Mouse (Mus musculus) heart, embryonic 10.5 days (tissue): ENCODE measurements around the gene Sp2. TPM values are rescaled to one million over a fixed set of nuclear protein-coding genes. Genes with fewer than 3 reads are reported as not detected.

Source experiments
- DNase-seq: peaks from one replicate; pipeline ENCODE4 v3.0.0-alpha.2; 2017; ENCODE audit warnings: low spot score
- H3K27ac ChIP-seq: fragments of 300-500 bp; sonication (generic); 2 replicates; pipeline ENCODE4 v1.5.1; 2016; ENCODE audit warnings: mild to moderate bottlenecking
- H3K27me3 ChIP-seq: fragments of 300-500 bp; sonication (generic); 2 replicates; pipeline ENCODE4 v1.6.1; 2016; ENCODE audit warnings: mild to moderate bottlenecking; ENCODE audit not compliant: poor library complexity, insufficient read depth, severe bottlenecking
- H3K36me3 ChIP-seq: fragments of 300-500 bp; sonication (generic); 2 replicates; pipeline ENCODE4 v1.6.1; 2016; ENCODE audit warnings: mild to moderate bottlenecking, moderate library complexity
- H3K4me1 ChIP-seq: fragments of 300-500 bp; sonication (generic); 2 replicates; pipeline ENCODE4 v1.6.1; 2016; ENCODE audit warnings: mild to moderate bottlenecking
- H3K4me3 ChIP-seq: fragments of 300-500 bp; sonication (generic); 2 replicates; pipeline ENCODE4 v1.5.1; 2016; ENCODE audit warnings: mild to moderate bottlenecking, moderate library complexity
- H3K9me3 ChIP-seq: fragments of 300-500 bp; sonication (generic); 2 replicates; pipeline ENCODE4 v1.6.1; 2016; ENCODE audit warnings: mild to moderate bottlenecking, moderate library complexity
- WGBS: fragments of 180-500 bp; shearing (Covaris S2); methylation state at CpG from one replicate; pipeline ENCODE4 v1.1.7; 2016; 5-methylcytosine and 5-hydroxymethylcytosine counted together
- polyA plus RNA-seq: library from polyadenylated mRNA; unstranded; fragments of >200 nt; fragmentation: Nextera tagmentation; extraction: Ambion mirVana; gene quantifications from 2 replicates; pipeline ENCODE4 v1.2.1, GENCODE M21; 2016

Gene Sp2
- polyA plus RNA-seq, 1 experiment from 2014 or later: 20.1 TPM

DNA sequence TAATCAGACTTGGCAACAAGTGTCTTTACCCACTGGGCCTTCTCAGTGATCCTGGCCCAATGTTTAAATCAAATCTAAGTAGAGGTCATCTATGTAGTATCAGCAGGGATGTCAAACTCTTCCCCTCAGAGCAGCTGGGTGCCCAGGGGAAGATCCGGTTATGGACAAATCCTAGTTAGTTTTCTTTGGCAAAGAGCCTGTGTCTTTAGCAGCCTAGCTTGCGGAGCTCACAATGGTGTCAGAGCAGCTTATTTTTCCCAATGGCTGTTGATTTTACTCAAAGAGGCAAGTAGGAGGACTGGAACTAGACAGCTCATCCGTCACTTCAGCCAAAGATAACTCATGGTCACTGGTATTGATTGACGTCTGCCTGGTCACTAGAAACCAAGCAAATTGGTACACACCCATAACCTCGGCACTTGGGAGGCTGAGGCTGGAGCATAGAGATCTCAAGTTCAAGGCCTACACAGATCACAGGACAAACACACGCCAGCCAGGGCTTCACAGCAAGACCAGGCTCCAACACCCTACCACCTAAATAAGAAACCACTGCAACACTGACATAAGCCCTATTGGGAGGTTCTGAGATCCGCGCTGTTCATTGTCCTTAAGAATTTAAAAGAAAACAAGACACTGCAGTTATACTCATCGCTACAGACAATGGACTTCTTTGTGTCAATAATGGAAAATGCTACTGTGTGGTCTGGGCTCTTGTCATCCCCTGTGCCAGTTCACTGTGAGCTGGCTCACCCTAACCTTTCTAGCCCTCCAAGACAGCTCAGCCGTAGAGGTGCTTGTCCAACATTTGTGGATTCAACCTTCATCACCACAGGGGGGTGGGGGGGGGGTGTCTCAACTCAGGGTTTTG lies 7.0 kb downstream of the Sp2 start:
- Histone ChIP-seq H3K4me1 (peaks cover 65% of the 10 kb centered on the region), H3K36me3 (no peaks in the 10 kb centered on the region), H3K9me3 (no peaks in the 10 kb centered on the region), H3K27ac (peak overlapping the region; percentile 99), H3K27me3 (no peaks in the 10 kb centered on the region), H3K4me3 (peak overlapping the region; percentile 96)
- DNase-seq: no peak
- WGBS: 63% methylated on average over 10 of the region's 10 CpGs

GRCm38 (mm10) chr11:96974813-96975212 lies 7.9 kb downstream of the Sp2 start:
- H3K4me1 ChIP-seq: peaks cover 75% of the 10 kb centered on the region
- H3K9me3 ChIP-seq: no peaks in the 10 kb centered on the region
- no peak overlapping the region for H3K27ac ChIP-seq
- no peaks in the 10 kb centered on the region for H3K27me3 ChIP-seq
- no peak for DNase-seq
- WGBS: 71% methylated on average over 5 of the region's 5 CpGs
- no peaks in the 10 kb centered on the region for H3K36me3 ChIP-seq
- H3K4me3 ChIP-seq: no peak overlapping the region

GRCm38 (mm10) chr11:96973426-96973964 lies 9.3 kb downstream of the Sp2 start:
- 85% methylated on average over 5 of the region's 5 CpGs for WGBS
- H3K27ac ChIP-seq: peak overlapping the region; percentile 7; the same call in 1 of the 2 replicates
- H3K4me3 ChIP-seq: no peak overlapping the region
- H3K27me3 ChIP-seq: no peaks in the 10 kb centered on the region
- peaks cover 83% of the 10 kb centered on the region for H3K4me1 ChIP-seq
- DNase-seq: no peak
- H3K9me3 ChIP-seq: no peaks in the 10 kb centered on the region
- H3K36me3 ChIP-seq: no peaks in the 10 kb centered on the region

GRCm38 (mm10) chr11:96972906-96973305 lies 9.9 kb downstream of the Sp2 start:
- Histone ChIP-seq H3K27me3 (no peaks in the 10 kb centered on the region), H3K4me1 (peaks cover 83% of the 10 kb centered on the region), H3K36me3 (no peaks in the 10 kb centered on the region), H3K27ac (peak overlapping the region; percentile 7; the same call in 1 of the 2 replicates), H3K9me3 (no peaks in the 10 kb centered on the region), H3K4me3 (no peak overlapping the region)
- no peak for DNase-seq
- 81% methylated on average over 5 of the region's 5 CpGs for WGBS

- Histone ChIP-seq H3K9me3 (no peaks in the 10 kb centered on the region), H3K4me3 (peak overlapping the region; percentile 46; the same call in 1 of the 2 replicates), H3K27me3 (no peaks in the 10 kb centered on the region), H3K4me1 (peaks cover 81% of the 10 kb centered on the region), H3K36me3 (no peaks in the 10 kb centered on the region), H3K27ac (peak overlapping the region; percentile 91)
- DNase-seq: no peak
- whole genome bisulfite sequencing: 51% methylated on average over 3 of the region's 3 CpGs
Measured at GRCm38 (mm10) chr11:96970341-96970740, 12.4 kb downstream of the Sp2 start.

DNA sequence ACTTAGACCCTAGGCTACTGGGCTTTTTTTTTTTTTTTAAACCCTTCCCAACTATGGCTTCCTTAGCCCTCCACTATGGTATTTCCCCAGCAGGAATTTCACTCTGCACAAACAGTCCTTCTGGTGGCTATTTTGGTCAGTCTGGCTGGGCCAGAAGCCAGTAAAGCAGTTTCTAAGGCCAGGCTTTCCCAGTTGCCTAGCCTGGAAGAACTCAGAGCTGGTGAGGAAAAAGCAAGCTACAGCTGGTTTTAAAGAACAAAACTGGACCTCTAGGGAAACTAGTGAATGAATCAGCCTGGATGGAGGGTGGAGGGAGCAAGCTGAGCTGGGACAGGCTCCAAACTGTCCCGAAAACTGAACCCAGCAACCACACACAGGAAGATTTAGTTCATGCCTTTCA lies 13.0 kb downstream of the Sp2 start:
- H3K27me3 ChIP-seq: no peaks in the 10 kb centered on the region
- no peaks in the 10 kb centered on the region for H3K36me3 ChIP-seq
- H3K4me1 ChIP-seq: peaks cover 80% of the 10 kb centered on the region
- H3K4me3 ChIP-seq: peak overlapping the region; percentile 46
- no peak for DNase-seq
- H3K27ac ChIP-seq: peak overlapping the region; percentile 91
- no peaks in the 10 kb centered on the region for H3K9me3 ChIP-seq
- 60% methylated on average over 1 of the region's 1 CpGs for WGBS

GRCm38 (mm10) chr11:96969280-96969722 lies 13.5 kb downstream of the Sp2 start:
- Histone ChIP-seq H3K4me3 (peak overlapping the region; percentile 46), H3K27ac (peak overlapping the region; percentile 91), H3K27me3 (no peaks in the 10 kb centered on the region), H3K36me3 (no peaks in the 10 kb centered on the region), H3K9me3 (no peaks in the 10 kb centered on the region), H3K4me1 (peaks cover 78% of the 10 kb centered on the region)
- 29% methylated on average over 5 of the region's 5 CpGs for WGBS
- DNase-seq: no peak

- Histone ChIP-seq H3K27me3 (no peaks in the 10 kb centered on the region), H3K4me1 (peaks cover 74% of the 10 kb centered on the region), H3K36me3 (0 out of 2 replicates have a peak, but pooled peaks cover 2% of the 10 kb centered on the region), H3K4me3 (peak overlapping the region; percentile 46), H3K27ac (peak overlapping the region; percentile 91), H3K9me3 (no peaks in the 10 kb centered on the region)
- DNase-seq: no peak
- WGBS: 28% methylated on average over 6 of the region's 6 CpGs
Measured at GRCm38 (mm10) chr11:96968476-96968875, 14.3 kb downstream of the Sp2 start.

DNA sequence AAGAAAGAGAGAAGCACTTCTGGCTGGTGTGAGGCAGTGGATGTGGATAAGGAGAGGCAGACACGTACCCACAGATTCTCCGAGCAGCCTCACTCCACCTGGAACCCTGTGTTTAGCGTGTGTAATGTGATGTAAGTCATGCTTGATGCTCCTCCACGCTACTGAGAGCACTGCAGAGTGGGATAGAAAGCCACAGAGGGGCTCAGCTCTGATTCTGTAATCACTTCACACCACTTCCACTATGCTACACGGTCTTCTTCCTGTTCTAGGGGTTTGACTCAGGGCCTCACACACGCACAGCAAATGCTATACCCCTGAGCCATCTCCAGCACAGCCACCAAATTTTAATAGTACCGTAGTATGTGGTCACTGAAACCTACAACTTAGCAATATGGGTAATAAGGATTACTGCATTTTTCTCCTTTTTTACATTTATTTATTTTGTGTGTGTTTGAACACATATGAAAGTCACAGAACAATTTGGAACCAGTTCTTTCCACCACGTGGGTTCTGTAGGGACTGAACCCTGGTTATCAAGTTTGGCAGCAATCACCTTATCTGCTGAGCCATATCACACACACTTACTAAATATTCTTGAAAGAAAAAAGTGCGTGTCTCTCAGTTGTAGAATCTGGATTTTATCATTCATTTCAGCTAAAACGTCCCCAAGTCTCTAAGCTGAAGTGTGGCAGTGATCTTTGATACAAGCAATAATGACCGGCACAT lies 15.1 kb downstream of the Sp2 start:
- WGBS: 54% methylated on average over 11 of the region's 11 CpGs
- Histone ChIP-seq H3K27ac (peak overlapping the region; percentile 91), H3K36me3 (peaks cover 7% of the 10 kb centered on the region), H3K4me1 (peaks cover 71% of the 10 kb centered on the region), H3K27me3 (no peaks in the 10 kb centered on the region), H3K4me3 (no peak overlapping the region), H3K9me3 (no peaks in the 10 kb centered on the region)
- no peak for DNase-seq

DNA sequence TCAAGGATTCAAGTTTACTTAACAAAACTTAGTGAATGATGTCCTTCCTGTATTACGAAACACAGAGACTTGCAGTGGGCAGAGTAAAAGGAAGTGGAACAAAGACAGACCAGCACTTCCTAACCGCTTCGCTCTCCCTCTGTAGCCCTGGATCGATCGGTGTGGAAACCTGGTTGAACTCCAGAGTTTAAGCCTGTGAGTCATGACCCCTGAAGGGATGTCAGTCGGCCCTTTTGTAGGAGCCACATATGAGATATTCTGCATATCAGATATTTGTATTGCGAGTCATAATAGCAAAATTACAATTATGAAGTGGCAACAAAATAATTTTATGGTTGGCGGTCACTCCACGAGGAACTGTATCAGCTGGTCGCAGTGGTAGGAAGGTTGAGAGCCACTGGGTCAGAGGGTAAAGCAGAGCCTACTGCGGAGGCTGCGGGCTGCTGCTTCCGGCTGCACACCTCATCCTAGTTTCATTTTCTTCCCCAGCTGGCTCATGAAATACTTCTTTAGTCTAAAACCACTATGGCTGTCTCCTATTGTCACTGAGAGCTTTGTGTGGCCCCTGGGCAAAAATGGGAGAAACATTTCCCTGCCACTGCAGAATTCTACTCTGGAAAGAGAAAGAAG lies 15.7 kb downstream of the Sp2 start:
- Histone ChIP-seq H3K27me3 (no peaks in the 10 kb centered on the region), H3K4me1 (peaks cover 64% of the 10 kb centered on the region), H3K36me3 (peaks cover 14% of the 10 kb centered on the region), H3K4me3 (peak overlapping the region; percentile 8; the same call in 1 of the 2 replicates), H3K27ac (peak overlapping the region; percentile 59), H3K9me3 (no peaks in the 10 kb centered on the region)
- DNase-seq: no peak
- 81% methylated on average over 13 of the region's 13 CpGs for WGBS

DNA sequence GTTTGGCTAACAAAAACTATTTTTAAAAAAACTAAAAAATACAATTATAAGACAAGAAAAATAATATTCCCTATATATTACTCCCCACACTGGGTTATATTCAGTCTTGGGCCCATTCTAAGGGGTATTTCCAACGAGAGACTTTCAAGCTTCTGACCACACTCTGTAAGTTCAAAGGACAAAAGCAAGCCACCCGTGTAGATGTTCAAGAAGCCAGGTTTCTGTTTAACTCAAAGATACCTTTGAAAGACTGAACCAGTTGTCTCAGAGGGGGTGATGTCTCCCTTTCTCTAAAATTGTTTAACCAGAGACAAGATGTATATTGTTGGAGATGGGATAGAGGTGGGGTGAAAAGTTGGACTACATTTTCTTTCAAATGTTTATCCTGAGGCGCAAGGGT lies 16.6 kb downstream of the Sp2 start:
- Histone ChIP-seq H3K9me3 (no peaks in the 10 kb centered on the region), H3K36me3 (peaks cover 23% of the 10 kb centered on the region), H3K27me3 (no peaks in the 10 kb centered on the region), H3K27ac (no peak overlapping the region), H3K4me1 (peaks cover 59% of the 10 kb centered on the region), H3K4me3 (no peak overlapping the region)
- no peak for DNase-seq
- 87% methylated on average over 3 of the region's 3 CpGs for WGBS

DNA sequence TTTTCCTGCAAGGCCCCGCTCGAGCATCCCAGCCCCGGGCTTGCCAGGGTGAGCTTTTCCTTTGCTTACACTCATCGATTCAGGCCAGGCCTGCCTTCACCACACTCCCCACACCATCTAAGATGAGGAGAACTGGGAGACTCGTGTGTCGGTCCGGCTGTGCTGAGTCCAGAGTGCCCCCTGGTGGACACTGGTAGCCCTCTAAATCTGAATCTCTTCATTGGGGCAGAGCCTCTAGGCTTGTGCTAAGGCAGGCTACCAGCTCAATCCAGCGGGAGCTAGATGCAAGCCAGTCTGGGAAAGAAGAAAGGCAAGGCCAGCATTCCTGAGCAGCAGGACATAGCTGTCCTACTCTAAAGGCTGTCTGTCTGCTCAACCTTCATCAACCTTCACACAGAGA lies 19.2 kb downstream of the Sp2 start:
- 22% methylated on average over 8 of the region's 8 CpGs for WGBS
- H3K9me3 ChIP-seq: no peaks in the 10 kb centered on the region
- no peak overlapping the region for H3K4me3 ChIP-seq
- DNase-seq: peak; percentile 89
- no peaks in the 10 kb centered on the region for H3K27me3 ChIP-seq
- H3K4me1 ChIP-seq: peaks cover 38% of the 10 kb centered on the region
- no peak overlapping the region for H3K27ac ChIP-seq
- peaks cover 47% of the 10 kb centered on the region for H3K36me3 ChIP-seq
